In the genomic region with DNA sequence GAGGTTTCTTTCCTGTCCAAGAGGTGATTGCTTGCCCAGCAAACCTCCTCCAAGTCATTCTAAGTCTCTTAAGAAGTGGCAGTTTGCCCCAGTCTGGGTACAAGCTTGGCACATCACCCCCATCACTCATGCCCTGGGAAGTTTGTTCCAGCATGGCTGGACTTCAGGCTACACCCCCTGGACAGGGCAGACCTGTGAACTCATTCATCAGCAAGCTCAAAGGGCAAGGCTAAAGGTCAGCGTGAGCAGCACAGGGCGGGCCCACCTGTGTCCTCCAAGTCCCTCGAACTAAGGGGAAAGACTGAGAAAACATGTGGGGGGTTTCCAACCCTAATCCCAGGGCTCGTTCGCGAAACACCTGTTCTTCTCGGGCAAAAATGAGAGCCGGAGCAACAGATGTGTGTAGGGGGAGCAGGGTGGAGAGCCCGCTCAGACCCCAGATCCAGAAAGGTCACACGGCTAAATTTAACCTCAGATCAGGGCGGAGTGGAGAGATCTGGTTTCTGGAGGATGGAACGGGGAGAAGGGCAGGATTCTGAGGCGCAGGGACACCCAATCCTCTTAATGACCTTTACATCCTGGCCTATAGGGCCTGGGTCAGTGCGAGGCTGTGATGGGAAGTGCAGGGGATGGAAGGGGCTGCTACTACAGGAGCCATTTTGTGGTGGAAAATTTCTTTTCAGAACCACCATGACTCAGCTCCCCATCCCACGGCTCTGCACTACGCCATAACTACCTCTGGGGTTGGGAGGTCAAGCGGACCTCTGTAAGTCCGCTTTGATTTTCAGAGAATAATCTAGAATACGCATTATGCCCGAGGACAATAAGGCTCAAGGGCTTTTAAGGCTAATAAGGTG, we compare ENCODE assay signal across 8 mouse cellular contexts. TPM values are rescaled to one million over a fixed set of nuclear protein-coding genes. Genes with fewer than 3 reads are reported as not detected.
DNase-seq lines count a peak whose midpoint lies in the region; ATAC-seq and TF ChIP-seq lines count a peak whose summit lies in the region.

No protein-coding gene starts in this region.

- H3K79me2 ChIP-seq in C2C12 (ENCODE audit: control insufficient read depth, insufficient read depth): peaks cover 44% of the 10 kb centered on the region

- peaks cover 56% of the 10 kb centered on the region for H3K4me1 ChIP-seq in heart, embryonic 15.5 days (replicated peaks)
- H3K4me1 ChIP-seq in midbrain, embryonic 14.5 days (ENCODE audit: control insufficient read depth, insufficient read depth, low read length): peaks cover 27% of the 10 kb centered on the region

- peaks cover 26% of the 10 kb centered on the region for H3K79me3 ChIP-seq in C2C12 (ENCODE audit: low read depth)

- H3K9me3 ChIP-seq in heart, embryonic 15.5 days (replicated peaks): no peaks in the 10 kb centered on the region
- H3K9me3 ChIP-seq in midbrain, embryonic 14.5 days (ENCODE audit: control insufficient read depth, low read length): no peaks in the 10 kb centered on the region

- ATAC-seq in common myeloid progenitor, adult 5-6 weeks (replicated peaks; ENCODE audit: low read depth, poor library complexity, severe bottlenecking): 0 out of 2 replicates have a peak, but pooled peaks have one; percentile 4
- ATAC-seq in heart, embryonic 15.5 days (replicated peaks; ENCODE audit: insufficient number of reproducible peaks, insufficient read depth, low FRiP score, low read depth): no peak
- ATAC-seq in midbrain, embryonic 14.5 days (ENCODE audit: low FRiP score, low TSS enrichment): no peak
- ATAC-seq in granulocyte monocyte progenitor cell, adult 5-6 weeks (replicated peaks; ENCODE audit: poor library complexity, severe bottlenecking): no peak

- peak overlapping the region; percentile 98 for H3K4me3 ChIP-seq in C2C12 (ENCODE audit: insufficient read depth, poor library complexity, severe bottlenecking)
- H3K4me3 ChIP-seq in heart, embryonic 15.5 days: peak overlapping the region; percentile 94
- H3K4me3 ChIP-seq in midbrain, embryonic 14.5 days (replicated peaks; ENCODE audit: low read depth, low read length): peak overlapping the region; percentile 80

- DNase-seq in cerebellum, postnatal 25 days: peak; percentile 42
- DNase-seq in cerebellum, postnatal 14 days: no peak
- peak; percentile 85 to 91 for DNase-seq in kidney, postnatal 36 days
- DNase-seq in midbrain, embryonic 14.5 days: peak; percentile 57

- H3ac ChIP-seq in C2C12 (ENCODE audit: control insufficient read depth, insufficient read length, low read depth): peak overlapping the region; percentile 96

- peak overlapping the region; percentile 77 for H3K4me2 ChIP-seq in heart, embryonic 15.5 days
- peak overlapping the region; percentile 79 for H3K4me2 ChIP-seq in midbrain, embryonic 14.5 days (ENCODE audit: low read length)

- H3K36me3 ChIP-seq in C2C12 (ENCODE audit: control insufficient read depth, insufficient read depth): peaks cover 66% of the 10 kb centered on the region
- peaks cover 37% of the 10 kb centered on the region for H3K36me3 ChIP-seq in heart, embryonic 15.5 days
- peaks cover 61% of the 10 kb centered on the region for H3K36me3 ChIP-seq in midbrain, embryonic 14.5 days (ENCODE audit: control insufficient read depth, insufficient read depth, low read length)

- no peak for TF ChIP-seq CTCF in C2C12 (IDR thresholded peaks at IDR 0.05; ENCODE audit: control insufficient read depth, insufficient read depth, insufficient read length)

- H3K27ac ChIP-seq in heart, embryonic 15.5 days: peak overlapping the region; percentile 97
- H3K27ac ChIP-seq in midbrain, embryonic 14.5 days (replicated peaks; ENCODE audit: low read depth, low read length): peak overlapping the region; percentile 89

- 4% methylated on average over 20 of the region's 20 CpGs for WGBS in heart, embryonic 15.5 days
- WGBS in midbrain, embryonic 14.5 days: 4% methylated on average over 20 of the region's 20 CpGs

- H3K9ac ChIP-seq in heart, embryonic 15.5 days: peak overlapping the region; percentile 94
- H3K9ac ChIP-seq in midbrain, embryonic 14.5 days (replicated peaks; ENCODE audit: low read length): peak overlapping the region; percentile 91

- no peaks in the 10 kb centered on the region for H3K27me3 ChIP-seq in C2C12 (ENCODE audit: control insufficient read depth, insufficient read depth, insufficient read length)
- no peaks in the 10 kb centered on the region for H3K27me3 ChIP-seq in heart, embryonic 15.5 days
- H3K27me3 ChIP-seq in midbrain, embryonic 14.5 days (ENCODE audit: control insufficient read depth, insufficient read depth, low read length): no peaks in the 10 kb centered on the region

TF ChIP-seq in C2C12, 6 proteins besides CTCF, POLR2A, EP300 and RAD21:
- TF ChIP-seq CEBPB (IDR thresholded peaks at IDR 0.05; ENCODE audit: low read depth) (no peak), MYOG (IDR thresholded peaks at IDR 0.05; ENCODE audit: control insufficient read depth, extremely low read depth, insufficient read length) (no peak), USF1 (IDR thresholded peaks at IDR 0.05; ENCODE audit: low read depth) (no peak), FOSL1 (IDR thresholded peaks at IDR 0.05; ENCODE audit: insufficient read depth, low read length, poor library complexity, severe bottlenecking) (no peak), MAX (IDR thresholded peaks at IDR 0.05) (no peak), MYOD1 (IDR thresholded peaks at IDR 0.05; ENCODE audit: control insufficient read depth, insufficient read length, low read depth) (no peak)
TF ChIP-seq in C2C12: peak in this region for 0.

RNA-seq across cellular contexts. Expression of a gene that starts 2.2 kb away (rescaled TPM):
- polyA plus RNA-seq in C2C12 (2012; fragmentation: generic; extraction: Trizol): 7,334 TPM
- 769 and 809 TPM in 2 replicates for total RNA-seq in common myeloid progenitor, adult 5-6 weeks (2017)
- polyA plus RNA-seq in heart, embryonic 15.5 days (2015; fragmentation: Nextera tagmentation; extraction: Ambion mirVana): 3,777 and 4,210 TPM in 2 replicates
- 1,501 and 1,547 TPM in 2 replicates for polyA plus RNA-seq in midbrain, embryonic 14.5 days (2014; fragmentation: Nextera tagmentation; extraction: Ambion mirVana)
- total RNA-seq in granulocyte monocyte progenitor cell, adult 5-6 weeks (2014; fragmentation: Nextera tagmentation): 2,842 and 3,031 TPM in 2 replicates
- 1,694 and 2,022 TPM in 2 replicates for total RNA-seq in granulocyte monocyte progenitor cell, adult 5-6 weeks (2017)

RNA-seq across cellular contexts. Expression of a gene that starts 19.0 kb away (rescaled TPM):
- polyA plus RNA-seq in C2C12 (2012; fragmentation: generic; extraction: Trizol): 18.4 TPM
- 16.5 and 19.5 TPM in 2 replicates for total RNA-seq in common myeloid progenitor, adult 5-6 weeks (2017)
- polyA plus RNA-seq in heart, embryonic 15.5 days (2015; fragmentation: Nextera tagmentation; extraction: Ambion mirVana): 9.7 and 13.4 TPM in 2 replicates
- polyA plus RNA-seq in midbrain, embryonic 14.5 days (2014; fragmentation: Nextera tagmentation; extraction: Ambion mirVana): 15.8 and 18.2 TPM in 2 replicates
- 26.4 and 37.4 TPM in 2 replicates for total RNA-seq in granulocyte monocyte progenitor cell, adult 5-6 weeks (2014; fragmentation: Nextera tagmentation)
- total RNA-seq in granulocyte monocyte progenitor cell, adult 5-6 weeks (2017): 11.8 and 14.0 TPM in 2 replicates

RNA-seq across cellular contexts. Expression of a gene that starts 27.5 kb away (rescaled TPM):
- polyA plus RNA-seq in C2C12 (2012; fragmentation: generic; extraction: Trizol): 78.7 TPM
- 272 and 344 TPM in 2 replicates for total RNA-seq in common myeloid progenitor, adult 5-6 weeks (2017)
- polyA plus RNA-seq in heart, embryonic 15.5 days (2015; fragmentation: Nextera tagmentation; extraction: Ambion mirVana): 66.1 and 93.1 TPM in 2 replicates
- polyA plus RNA-seq in midbrain, embryonic 14.5 days (2014; fragmentation: Nextera tagmentation; extraction: Ambion mirVana): 40.6 and 50.3 TPM in 2 replicates
- 242 and 263 TPM in 2 replicates for total RNA-seq in granulocyte monocyte progenitor cell, adult 5-6 weeks (2014; fragmentation: Nextera tagmentation)
- total RNA-seq in granulocyte monocyte progenitor cell, adult 5-6 weeks (2017): 242 and 288 TPM in 2 replicates

RNA-seq across cellular contexts. Expression of a gene that starts 27.6 kb away (rescaled TPM):
- polyA plus RNA-seq in C2C12 (2012; fragmentation: generic; extraction: Trizol): 147 TPM
- 97.3 and 99.1 TPM in 2 replicates for total RNA-seq in common myeloid progenitor, adult 5-6 weeks (2017)
- 233 and 272 TPM in 2 replicates for polyA plus RNA-seq in heart, embryonic 15.5 days (2015; fragmentation: Nextera tagmentation; extraction: Ambion mirVana)
- polyA plus RNA-seq in midbrain, embryonic 14.5 days (2014; fragmentation: Nextera tagmentation; extraction: Ambion mirVana): 128 and 141 TPM in 2 replicates
- total RNA-seq in granulocyte monocyte progenitor cell, adult 5-6 weeks (2014; fragmentation: Nextera tagmentation): 117 and 197 TPM in 2 replicates
- 121 and 155 TPM in 2 replicates for total RNA-seq in granulocyte monocyte progenitor cell, adult 5-6 weeks (2017)

RNA-seq across cellular contexts. Expression of a gene that starts 32.3 kb away (rescaled TPM):
- 132 TPM for polyA plus RNA-seq in C2C12 (2012; fragmentation: generic; extraction: Trizol)
- 85.9 and 92.8 TPM in 2 replicates for total RNA-seq in common myeloid progenitor, adult 5-6 weeks (2017)
- 35.0 and 43.6 TPM in 2 replicates for polyA plus RNA-seq in heart, embryonic 15.5 days (2015; fragmentation: Nextera tagmentation; extraction: Ambion mirVana)
- 42.7 and 46.3 TPM in 2 replicates for polyA plus RNA-seq in midbrain, embryonic 14.5 days (2014; fragmentation: Nextera tagmentation; extraction: Ambion mirVana)
- 65.6 and 82.8 TPM in 2 replicates for total RNA-seq in granulocyte monocyte progenitor cell, adult 5-6 weeks (2014; fragmentation: Nextera tagmentation)
- 79.2 and 82.4 TPM in 2 replicates for total RNA-seq in granulocyte monocyte progenitor cell, adult 5-6 weeks (2017)

Comparison
In these comparisons a context has a peak if more than half of its experiments do, and no peak if none do; other contexts are left out.
1. DNase-seq: peak in cerebellum, postnatal 25 days (2 of 2), kidney, postnatal 36 days (2 of 2) and midbrain, embryonic 14.5 days (single experiment); none in cerebellum, postnatal 14 days (0 of 2).
2. Peak in every context shown above with its lines, with median percentiles within 50 percentile points of each other: H3K4me3 ChIP-seq.